Mouse (Mus musculus) heart, adult 2 months (tissue): ENCODE measurements around the gene Cntn5.

ENCODE experiments used
- CTCF ChIP-seq: fragments of 200-600 bp; IDR thresholded peaks from 2 replicates; pipeline ENCODE4 v1.8.1; 2022; ENCODE audit warnings: antibody characterized with exemption, mild to moderate bottlenecking, moderate library complexity
- EP300 ChIP-seq: fragments of 200-500 bp; IDR thresholded peaks from 2 replicates; pipeline ENCODE4 v1.6.1; 2011; ENCODE audit warnings: low read depth, low read length, control low read depth; ENCODE audit not compliant: insufficient read depth
- POLR2A ChIP-seq: fragments of 200-500 bp; IDR thresholded peaks from 2 replicates; pipeline ENCODE4 v1.6.1; 2011; ENCODE audit warnings: mild to moderate bottlenecking, low read depth, low read length, control low read depth; ENCODE audit not compliant: insufficient read depth

- TF ChIP-seq POLR2A, result no peak
- TF ChIP-seq CTCF, result no peak
- TF ChIP-seq EP300, result no peak
These were observed 955.2 kb downstream of the Cntn5 start for GRCm38 (mm10) chr9:9949346-9949745.
